Mouse (Mus musculus): ENCODE measurements around the gene Eml4. TPM values are rescaled to one million over a fixed set of nuclear protein-coding genes. Genes with fewer than 3 reads are reported as not detected.

The Eml4 gene
- total and polyA plus RNA-seq, 3 experiments = 38.2 to 75.6 (median 60.1) TPM

DNA sequence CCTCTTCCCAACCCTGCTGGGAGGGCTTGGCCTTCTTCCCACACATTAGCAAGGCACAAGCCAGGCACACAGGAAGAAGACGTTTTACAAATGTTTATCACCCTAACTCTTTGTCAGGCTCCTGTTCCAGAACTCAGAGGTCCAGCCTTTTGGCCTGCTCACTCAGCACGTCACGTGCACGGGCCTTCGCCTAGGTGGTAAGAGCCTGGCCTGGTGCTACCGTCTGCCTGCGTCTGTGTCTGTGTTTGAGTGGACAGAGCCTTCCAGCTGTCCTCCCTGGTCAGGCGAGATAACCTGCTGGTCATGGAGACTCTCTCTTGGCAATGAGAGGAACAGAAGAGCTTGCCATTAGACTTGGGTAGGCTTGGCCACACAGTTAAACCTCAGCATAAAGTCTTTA is 100.6 kb downstream of the Eml4 start:
- no peak overlapping the region for H3K4me3 ChIP-seq (replicated peaks in 1 of 3; ENCODE audit: low read depth in 2 of 3, low read length in 2 of 3, poor library complexity in 1 of 3)
- in situ Hi-C loops (cut with MboI; ENCODE audit: low pct_ligation_motif_present, low pct_unique_long_range_greater_than_20kb, low sequenced_read_pairs) (no loop called here), dilution Hi-C loops (cut with MboI; ENCODE audit: extremely low pct_ligation_motif_present, extremely low pct_unique_long_range_greater_than_20kb, low sequenced_read_pairs) (no loop called here)
- peaks cover 0 to 5% of the 10 kb centered on the region in 2 experiments; a peak in 1 of 4 replicates for H3K4me1 ChIP-seq (ENCODE audit: control insufficient read depth in 1 of 2, insufficient read depth in 2 of 2)
- no peaks in the 10 kb centered on the region for H3K9me3 ChIP-seq (replicated peaks; ENCODE audit: low read length)
- no peak overlapping the region for H3K27ac ChIP-seq (ENCODE audit: insufficient read depth, low read depth)
- peaks cover 46 to 95% of the 10 kb centered on the region in 2 experiments for H3K36me3 ChIP-seq (replicated peaks in 1 of 2; ENCODE audit: control insufficient read depth in 1 of 2, insufficient read depth in 1 of 2, low read length in 1 of 2)
- no peak overlapping the region for H3K9ac ChIP-seq (ENCODE audit: insufficient read depth, low read depth)
- no peaks in the 10 kb centered on the region for H3K27me3 ChIP-seq (replicated peaks)
- no peak for DNase-seq (ENCODE audit: extremely low read depth)
- TF ChIP-seq POLR2A (IDR thresholded peaks at IDR 0.05; ENCODE audit: low read depth, low read length) = no peak
- TF ChIP-seq ELF1 (IDR thresholded peaks at IDR 0.05; ENCODE audit: low read depth, low read length) = no peak
- no peak for TF ChIP-seq KAT2A (IDR thresholded peaks at IDR 0.05; ENCODE audit: insufficient replicate concordance, low read length)
- no peak for TF ChIP-seq MAZ (IDR thresholded peaks at IDR 0.05; ENCODE audit: low read depth, low read length)
- TF ChIP-seq ZC3H11A (IDR thresholded peaks at IDR 0.05; ENCODE audit: low read depth, low read length) = no peak
- no peak for TF ChIP-seq HCFC1 (IDR thresholded peaks at IDR 0.05; ENCODE audit: low read depth, low read length)
- no peak for TF ChIP-seq MAFK (IDR thresholded peaks at IDR 0.05; ENCODE audit: insufficient replicate concordance, low read length)
- TF ChIP-seq PAX5 (IDR thresholded peaks at IDR 0.05; ENCODE audit: low read length) = no peak
- TF ChIP-seq NRF1 (IDR thresholded peaks at IDR 0.05; ENCODE audit: low read depth, low read length) = no peak
- no peak for TF ChIP-seq TBP (conservative IDR thresholded peaks at IDR 0.05; ENCODE audit: low read depth, low read length)
- no peak for TF ChIP-seq POLR2AphosphoS2 (IDR thresholded peaks at IDR 0.05; ENCODE audit: low read depth, low read length)
- TF ChIP-seq SMC3 (IDR thresholded peaks at IDR 0.05; ENCODE audit: low read depth, low read length) = no peak
- TF ChIP-seq USF2 (conservative IDR thresholded peaks at IDR 0.05; ENCODE audit: low read depth, low read length) = no peak
- TF ChIP-seq RAD21 (IDR thresholded peaks at IDR 0.05; ENCODE audit: low read depth, low read length) = no peak
- no peak for TF ChIP-seq E2F4 (IDR thresholded peaks at IDR 0.05; ENCODE audit: insufficient replicate concordance, low read depth, low read length)
- no peak for TF ChIP-seq MYC (IDR thresholded peaks at IDR 0.05; ENCODE audit: low read depth, low read length)
- no peak overlapping the region for H3K4me2 ChIP-seq (ENCODE audit: insufficient read depth, low read depth, poor library complexity, severe bottlenecking)
- H3K79me2 ChIP-seq (replicated peaks; ENCODE audit: control insufficient read depth, extremely low read depth, insufficient read depth, poor library complexity, severe bottlenecking) = no peaks in the 10 kb centered on the region

DNA sequence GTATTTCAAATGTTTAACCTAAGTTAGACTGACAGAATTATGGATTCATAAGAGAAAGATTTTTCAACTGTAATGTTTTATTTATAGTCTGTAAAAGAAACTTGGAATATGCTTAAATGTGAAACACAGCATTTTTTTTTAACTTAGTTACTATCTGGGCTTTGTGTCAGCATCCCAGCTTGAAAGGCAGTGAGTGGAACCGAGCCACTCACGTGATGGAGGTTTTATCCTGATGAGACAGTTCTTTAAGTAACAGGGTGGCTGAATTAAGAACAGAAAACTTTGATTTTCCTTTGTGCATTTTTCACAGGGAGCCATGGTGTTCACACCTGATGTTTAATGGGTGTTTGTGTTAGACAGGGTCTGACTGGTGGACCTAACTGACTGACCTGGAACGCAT is 101.1 kb downstream of the Eml4 start:
- no peak overlapping the region for H3K4me3 ChIP-seq (replicated peaks in 1 of 3; ENCODE audit: low read depth in 2 of 3, low read length in 2 of 3, poor library complexity in 1 of 3)
- H3K36me3 ChIP-seq (replicated peaks in 1 of 2; ENCODE audit: control insufficient read depth in 1 of 2, insufficient read depth in 1 of 2, low read length in 1 of 2) = peaks cover 48 to 96% of the 10 kb centered on the region in 2 experiments
- no peaks in the 10 kb centered on the region for H3K27me3 ChIP-seq (replicated peaks)
- dilution Hi-C loops (cut with MboI; ENCODE audit: extremely low pct_ligation_motif_present, extremely low pct_unique_long_range_greater_than_20kb, low sequenced_read_pairs) (no loop called here), in situ Hi-C loops (cut with MboI; ENCODE audit: low pct_ligation_motif_present, low pct_unique_long_range_greater_than_20kb, low sequenced_read_pairs) (no loop called here)
- no peak overlapping the region for H3K27ac ChIP-seq (ENCODE audit: insufficient read depth, low read depth)
- no peak for DNase-seq (ENCODE audit: extremely low read depth)
- H3K4me2 ChIP-seq (ENCODE audit: insufficient read depth, low read depth, poor library complexity, severe bottlenecking) = no peak overlapping the region
- H3K9me3 ChIP-seq (replicated peaks; ENCODE audit: low read length) = no peaks in the 10 kb centered on the region
- no peak overlapping the region for H3K9ac ChIP-seq (ENCODE audit: insufficient read depth, low read depth)
- no peaks in the 10 kb centered on the region for H3K79me2 ChIP-seq (replicated peaks; ENCODE audit: control insufficient read depth, extremely low read depth, insufficient read depth, poor library complexity, severe bottlenecking)
- peaks cover 0 to 6% of the 10 kb centered on the region in 2 experiments; a peak in 1 of 4 replicates for H3K4me1 ChIP-seq (ENCODE audit: control insufficient read depth in 1 of 2, insufficient read depth in 2 of 2)
- TF ChIP-seq ZKSCAN1 (IDR thresholded peaks at IDR 0.05; ENCODE audit: borderline replicate concordance, low read depth, low read length) = no peak
- no peak for TF ChIP-seq RCOR1 (conservative IDR thresholded peaks at IDR 0.05; ENCODE audit: low read depth, low read length)
- no peak for TF ChIP-seq MAX (IDR thresholded peaks at IDR 0.05; ENCODE audit: low read length)
- no peak for TF ChIP-seq POLR2AphosphoS2 (IDR thresholded peaks at IDR 0.05; ENCODE audit: low read depth, low read length)
- no peak for TF ChIP-seq NRF1 (IDR thresholded peaks at IDR 0.05; ENCODE audit: low read depth, low read length)
- no peak for TF ChIP-seq ELF1 (IDR thresholded peaks at IDR 0.05; ENCODE audit: low read depth, low read length)
- TF ChIP-seq SIN3A (IDR thresholded peaks at IDR 0.05; ENCODE audit: low read length) = no peak
- no peak for TF ChIP-seq BHLHE40 (IDR thresholded peaks at IDR 0.05; ENCODE audit: low read depth, low read length)
- no peak for TF ChIP-seq TCF12 (IDR thresholded peaks at IDR 0.05; ENCODE audit: low read depth, low read length)
- TF ChIP-seq JUN (IDR thresholded peaks at IDR 0.05; ENCODE audit: insufficient read depth, low read depth, low read length) = no peak
- TF ChIP-seq E2F4 (IDR thresholded peaks at IDR 0.05; ENCODE audit: insufficient replicate concordance, low read depth, low read length) = no peak
- TF ChIP-seq MAFK (IDR thresholded peaks at IDR 0.05; ENCODE audit: insufficient replicate concordance, low read length) = no peak
- no peak for TF ChIP-seq KAT2A (IDR thresholded peaks at IDR 0.05; ENCODE audit: insufficient replicate concordance, low read length)
- no peak for TF ChIP-seq ETS1 (conservative IDR thresholded peaks at IDR 0.05; ENCODE audit: low read depth, low read length)
- no peak for TF ChIP-seq HCFC1 (IDR thresholded peaks at IDR 0.05; ENCODE audit: low read depth, low read length)
- no peak for TF ChIP-seq EP300 (IDR thresholded peaks at IDR 0.05; ENCODE audit: low read length)
- TF ChIP-seq MXI1 (IDR thresholded peaks at IDR 0.05; ENCODE audit: low read depth, low read length) = no peak
- TF ChIP-seq POLR2A (IDR thresholded peaks at IDR 0.05; ENCODE audit: low read depth, low read length) = no peak
- no peak for TF ChIP-seq ZMIZ1 (IDR thresholded peaks at IDR 0.05; ENCODE audit: low read depth, low read length)
- no peak for TF ChIP-seq CHD2 (IDR thresholded peaks at IDR 0.05; ENCODE audit: low read length)
